Comparison of ENCODE assay signal across 8 mouse cellular contexts in genomic region chr11:61493525-61494128, GRCm38 (mm10). TPM values are rescaled to one million over a fixed set of nuclear protein-coding genes. Genes with fewer than 3 reads are reported as not detected.
DNase-seq lines count a peak whose midpoint lies in the region; ATAC-seq and TF ChIP-seq lines count a peak whose summit lies in the region.

No protein-coding gene starts in this region.

- peak overlapping the region; percentile 98 for H3ac ChIP-seq in C2C12 (ENCODE audit: control insufficient read depth, insufficient read length, low read depth)

- no peak for TF ChIP-seq EP300 in stomach, postnatal 0 days (optimal IDR thresholded peaks at IDR 0.05)

- no peaks in the 10 kb centered on the region for H3K9me3 ChIP-seq in forebrain, embryonic 15.5 days
- H3K9me3 ChIP-seq in midbrain, embryonic 10.5 days (replicated peaks), result no peaks in the 10 kb centered on the region
- H3K9me3 ChIP-seq in stomach, postnatal 0 days (ENCODE audit: control insufficient read depth, low read length), result no peaks in the 10 kb centered on the region

- peaks cover 42% of the 10 kb centered on the region for H3K36me3 ChIP-seq in C2C12 (ENCODE audit: control insufficient read depth, insufficient read depth)
- peaks cover 39% of the 10 kb centered on the region for H3K36me3 ChIP-seq in forebrain, embryonic 15.5 days
- peaks cover 45% of the 10 kb centered on the region for H3K36me3 ChIP-seq in midbrain, embryonic 10.5 days
- peaks cover 12% of the 10 kb centered on the region for H3K36me3 ChIP-seq in stomach, postnatal 0 days (ENCODE audit: control insufficient read depth, insufficient read depth, low read length)

- H3K27me3 ChIP-seq in C2C12 (ENCODE audit: control insufficient read depth, insufficient read depth, insufficient read length), result no peaks in the 10 kb centered on the region
- H3K27me3 ChIP-seq in forebrain, embryonic 15.5 days, result no peaks in the 10 kb centered on the region
- no peaks in the 10 kb centered on the region for H3K27me3 ChIP-seq in midbrain, embryonic 10.5 days (ENCODE audit: low read depth, poor library complexity, severe bottlenecking)
- H3K27me3 ChIP-seq in stomach, postnatal 0 days (ENCODE audit: control insufficient read depth, insufficient read depth, low read length), result no peaks in the 10 kb centered on the region

- peak overlapping the region; percentile 94 for H3K27ac ChIP-seq in forebrain, embryonic 15.5 days (replicated peaks)
- peak overlapping the region; percentile 95 for H3K27ac ChIP-seq in midbrain, embryonic 10.5 days (replicated peaks)
- peak overlapping the region; percentile 88 for H3K27ac ChIP-seq in stomach, postnatal 0 days (replicated peaks)

- H3K4me2 ChIP-seq in forebrain, embryonic 15.5 days (replicated peaks), result peak overlapping the region; percentile 73
- H3K4me2 ChIP-seq in stomach, postnatal 0 days (replicated peaks; ENCODE audit: low read depth), result peak overlapping the region; percentile 90

- peak overlapping the region; percentile 94 for H3K4me3 ChIP-seq in C2C12 (ENCODE audit: insufficient read depth, poor library complexity, severe bottlenecking)
- peak overlapping the region; percentile 77 for H3K4me3 ChIP-seq in forebrain, embryonic 15.5 days
- peak overlapping the region; percentile 86 for H3K4me3 ChIP-seq in midbrain, embryonic 10.5 days
- peak overlapping the region; percentile 77 for H3K4me3 ChIP-seq in stomach, postnatal 0 days (ENCODE audit: low read depth, low read length)

- under 1% methylated on average over 50 of the region's 50 CpGs for WGBS in forebrain, embryonic 15.5 days
- WGBS in midbrain, embryonic 10.5 days, result under 1% methylated on average over 50 of the region's 50 CpGs
- under 1% methylated on average over 50 of the region's 50 CpGs for WGBS in stomach, postnatal 0 days

- DNase-seq in embryo, embryonic 10 days (ENCODE audit: low spot score), result peak; percentile 36
- no peak for DNase-seq in embryo, embryonic 10.5 days (ENCODE audit: low spot score)
- peak; percentile 21 for DNase-seq in c-Kit-positive CD71-positive TER-119-negative erythroid progenitor cells, embryonic 14.5 days (ENCODE audit: low read depth)
- peak; percentile 12 to 48 for DNase-seq in kidney, postnatal 36 days
- no peak for DNase-seq in midbrain, embryonic 10.5 days (ENCODE audit: low spot score)
- DNase-seq in stomach, postnatal 0 days (ENCODE audit: low spot score), result peak; percentile 49

- no peak for TF ChIP-seq CTCF in C2C12 (IDR thresholded peaks at IDR 0.05; ENCODE audit: control insufficient read depth, insufficient read depth, insufficient read length)
- no peak for TF ChIP-seq CTCF in stomach, postnatal 0 days (IDR thresholded peaks at IDR 0.05; ENCODE audit: low read depth)

- peaks cover 41% of the 10 kb centered on the region for H3K79me2 ChIP-seq in C2C12 (ENCODE audit: control insufficient read depth, insufficient read depth)

- H3K79me3 ChIP-seq in C2C12 (ENCODE audit: low read depth), result peaks cover 25% of the 10 kb centered on the region

- peak overlapping the region; percentile 89 for H3K9ac ChIP-seq in forebrain, embryonic 15.5 days (replicated peaks)
- H3K9ac ChIP-seq in stomach, postnatal 0 days (ENCODE audit: low read length), result peak overlapping the region; percentile 85

- peaks cover 48% of the 10 kb centered on the region for H3K4me1 ChIP-seq in forebrain, embryonic 15.5 days
- H3K4me1 ChIP-seq in midbrain, embryonic 10.5 days, result peaks cover 33% of the 10 kb centered on the region
- H3K4me1 ChIP-seq in stomach, postnatal 0 days (replicated peaks; ENCODE audit: control insufficient read depth, insufficient read depth), result peaks cover 4% of the 10 kb centered on the region; the same call in 1 of the 2 replicates

- peak; percentile 60 for ATAC-seq in forebrain, embryonic 15.5 days (replicated peaks)
- ATAC-seq in stomach, postnatal 0 days (ENCODE audit: low FRiP score, low TSS enrichment), result peak; percentile 0; the same call in 1 of the 2 replicates

TF ChIP-seq in C2C12, 6 proteins besides CTCF, POLR2A, EP300 and RAD21:
- peak; percentile 18 for TF ChIP-seq MAX (IDR thresholded peaks at IDR 0.05)
- TF ChIP-seq USF1 (IDR thresholded peaks at IDR 0.05; ENCODE audit: low read depth), result no peak

RNA-seq across cellular contexts. Expression of gene Mapk7, which starts 0.6 kb away (rescaled TPM):
- 21.3 TPM for polyA plus RNA-seq in C2C12 (2012; fragmentation: generic; extraction: Trizol)
- polyA plus RNA-seq in forebrain, embryonic 15.5 days (2015; fragmentation: Nextera tagmentation; extraction: Ambion mirVana), result 109 and 117 TPM in 2 replicates
- 89.2 and 94.6 TPM in 2 replicates for polyA plus RNA-seq in midbrain, embryonic 10.5 days (2016; fragmentation: Nextera tagmentation; extraction: Ambion mirVana)
- polyA plus RNA-seq in stomach, postnatal 0 days (2015; fragmentation: Nextera tagmentation; extraction: Ambion mirVana), result 14.5 and 15.4 TPM in 2 replicates

RNA-seq across cellular contexts. Expression of gene Mfap4, which starts 8.4 kb away (rescaled TPM):
- polyA plus RNA-seq in C2C12 (2012; fragmentation: generic; extraction: Trizol), result not detected
- polyA plus RNA-seq in forebrain, embryonic 15.5 days (2015; fragmentation: Nextera tagmentation; extraction: Ambion mirVana), result 50.5 and 59.5 TPM in 2 replicates
- 38.4 and 59.9 TPM in 2 replicates for polyA plus RNA-seq in midbrain, embryonic 10.5 days (2016; fragmentation: Nextera tagmentation; extraction: Ambion mirVana)
- polyA plus RNA-seq in stomach, postnatal 0 days (2015; fragmentation: Nextera tagmentation; extraction: Ambion mirVana), result 174 and 184 TPM in 2 replicates

RNA-seq across cellular contexts. Expression of gene B9d1, which starts 11.3 kb away (rescaled TPM):
- 45.7 TPM for polyA plus RNA-seq in C2C12 (2012; fragmentation: generic; extraction: Trizol)
- 38.8 and 42.8 TPM in 2 replicates for polyA plus RNA-seq in forebrain, embryonic 15.5 days (2015; fragmentation: Nextera tagmentation; extraction: Ambion mirVana)
- polyA plus RNA-seq in midbrain, embryonic 10.5 days (2016; fragmentation: Nextera tagmentation; extraction: Ambion mirVana), result 52.5 and 56.0 TPM in 2 replicates
- 11.3 and 11.9 TPM in 2 replicates for polyA plus RNA-seq in stomach, postnatal 0 days (2015; fragmentation: Nextera tagmentation; extraction: Ambion mirVana)

RNA-seq across cellular contexts. Expression of gene Rnf112, which starts 39.7 kb away (rescaled TPM):
- polyA plus RNA-seq in C2C12 (2012; fragmentation: generic; extraction: Trizol), result not detected
- polyA plus RNA-seq in forebrain, embryonic 15.5 days (2015; fragmentation: Nextera tagmentation; extraction: Ambion mirVana), result 22.4 and 24.2 TPM in 2 replicates
- 0.42 and 0.66 TPM in 2 replicates for polyA plus RNA-seq in midbrain, embryonic 10.5 days (2016; fragmentation: Nextera tagmentation; extraction: Ambion mirVana)
- 0.84 and 1.3 TPM in 2 replicates for polyA plus RNA-seq in stomach, postnatal 0 days (2015; fragmentation: Nextera tagmentation; extraction: Ambion mirVana)

Comparison
In these comparisons a context has a peak if more than half of its experiments do, and no peak if none do; other contexts are left out.
1. DNase-seq: peak in embryo, embryonic 10 days (single experiment), c-Kit-positive CD71-positive TER-119-negative erythroid progenitor cells, embryonic 14.5 days (single experiment), kidney, postnatal 36 days (2 of 2) and stomach, postnatal 0 days (single experiment); none in embryo, embryonic 10.5 days (single experiment) and midbrain, embryonic 10.5 days (single experiment).
2. RNA of gene Mfap4, which starts 8.4 kb away (polyA plus RNA-seq): 174 to 184 TPM in stomach, postnatal 0 days, 50.5 to 59.5 TPM in forebrain, embryonic 15.5 days and 38.4 to 59.9 TPM in midbrain, embryonic 10.5 days; not detected in C2C12 (single experiment); every median in the first group is over 10 times any median in the second.
3. Peak in every context shown above with its lines, with median percentiles within 50 percentile points of each other: H3K4me3 ChIP-seq and H3K27ac ChIP-seq.